Mouse (Mus musculus) cerebellum, adult 8-10 months (tissue): ENCODE results near the gene Chga.

Experiments
- DNase-seq: peaks from one replicate; pipeline ENCODE4 v3.0.0; 2022

Gene Chga

DNA sequence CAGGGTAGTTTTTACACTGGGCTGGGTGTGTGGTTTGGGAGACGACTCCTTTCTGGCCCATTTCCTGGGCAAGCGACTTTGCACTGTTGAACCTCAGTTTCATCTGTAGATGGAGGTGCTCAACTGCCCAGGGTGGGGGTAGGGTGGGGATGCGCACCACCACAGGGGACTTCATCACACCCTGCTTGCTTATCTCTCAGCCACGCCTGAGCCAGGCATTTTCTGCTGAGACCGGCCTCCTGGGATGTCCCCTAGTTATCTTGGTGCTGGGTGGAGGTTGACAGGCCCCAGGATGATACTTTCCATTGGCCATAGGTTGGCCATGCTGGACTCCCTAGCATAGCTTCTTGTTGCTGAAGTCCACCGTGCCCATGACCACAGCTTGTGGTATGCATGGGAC lies 10.3 kb downstream of the Chga start:
- no peak for DNase-seq

- no peak for DNase-seq
These were observed 12.2 kb downstream of the Chga start for GRCm38 (mm10) chr12:102566951-102567350.

DNA sequence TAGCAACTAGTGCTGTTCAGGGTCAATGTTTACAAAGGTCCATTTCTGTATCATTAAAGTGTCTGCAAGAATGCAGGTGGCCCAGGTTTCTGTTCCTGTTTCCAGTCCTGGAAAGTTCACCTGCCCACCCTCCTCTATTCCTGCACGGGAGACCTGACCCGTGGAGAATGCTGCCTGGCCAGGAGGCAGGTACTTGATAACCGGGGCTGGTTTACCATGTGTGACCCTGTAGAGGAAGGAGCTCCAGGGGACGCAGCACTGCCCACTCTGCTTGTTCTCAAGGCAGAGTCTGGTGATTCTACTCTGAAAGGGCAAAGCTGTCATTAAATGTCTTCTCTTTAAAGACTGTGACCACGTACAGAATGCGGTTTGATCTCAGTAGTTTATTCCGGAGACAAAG lies 13.4 kb downstream of the Chga start:
- DNase-seq: no peak

- DNase-seq: peak; percentile 52
These were observed 15.3 kb downstream of the Chga start for GRCm38 (mm10) chr12:102570111-102570510.

GRCm38 (mm10) chr12:102570734-102571133 lies 16.0 kb downstream of the Chga start:
- no peak for DNase-seq

DNA sequence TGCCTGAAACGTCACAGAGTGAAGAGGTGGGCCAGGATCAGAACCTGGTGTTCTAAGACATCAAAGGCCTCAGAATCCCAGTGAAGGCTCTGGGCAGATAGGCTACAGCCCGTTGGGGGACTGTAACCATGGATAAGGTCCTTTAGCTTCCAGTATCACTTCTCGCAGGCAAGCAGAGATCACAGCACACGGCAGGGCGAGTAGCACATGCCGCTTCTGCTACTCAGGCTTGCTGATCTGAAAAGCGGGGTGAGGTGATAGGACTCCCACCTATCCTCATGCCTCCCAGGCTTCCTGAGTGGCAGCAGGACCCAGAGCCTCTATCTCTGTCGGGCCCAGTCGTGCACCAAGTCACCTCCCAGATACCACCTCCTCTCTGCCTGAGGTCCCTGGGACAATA lies 16.9 kb downstream of the Chga start:
- DNase-seq: no peak

GRCm38 (mm10) chr12:102573036-102573435 lies 18.3 kb downstream of the Chga start:
- DNase-seq: no peak

GRCm38 (mm10) chr12:102575541-102576329 lies 21.0 kb downstream of the Chga start:
- DNase-seq: no peak

GRCm38 (mm10) chr12:102576659-102577398 lies 22.1 kb downstream of the Chga start:
- DNase-seq: no peak

GRCm38 (mm10) chr12:102579041-102579440 lies 24.3 kb downstream of the Chga start:
- peak; percentile 86 for DNase-seq

GRCm38 (mm10) chr12:102581579-102582196 lies 26.9 kb downstream of the Chga start:
- DNase-seq: no peak

- no peak for DNase-seq
These were observed 27.7 kb downstream of the Chga start for GRCm38 (mm10) chr12:102582441-102582840.

- DNase-seq: peak; percentile 53
These were observed 30.6 kb downstream of the Chga start for GRCm38 (mm10) chr12:102585390-102585789.

- no peak for DNase-seq
These were observed 31.6 kb downstream of the Chga start for GRCm38 (mm10) chr12:102586286-102586881.

DNA sequence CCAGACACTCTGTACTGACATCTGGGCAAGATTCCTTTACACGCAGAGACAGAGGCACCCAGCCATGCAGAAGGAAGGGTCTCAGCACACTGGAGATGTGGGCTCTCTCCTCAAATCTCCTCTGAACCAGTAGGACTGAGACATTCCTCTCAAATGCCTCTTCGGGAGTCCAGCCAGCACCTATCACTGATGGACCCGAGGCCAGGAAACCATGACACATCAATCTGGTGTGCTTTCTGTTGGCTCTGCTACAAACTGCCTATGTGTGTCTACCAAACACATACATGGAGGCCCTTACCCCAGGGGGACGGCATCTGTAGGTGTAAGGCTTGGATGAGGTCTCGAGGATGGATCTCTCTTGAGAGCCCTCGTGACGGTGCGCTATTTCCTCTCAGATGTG lies 32.3 kb downstream of the Chga start:
- DNase-seq: no peak

GRCm38 (mm10) chr12:102590711-102591360 lies 36.1 kb downstream of the Chga start:
- no peak for DNase-seq

DNA sequence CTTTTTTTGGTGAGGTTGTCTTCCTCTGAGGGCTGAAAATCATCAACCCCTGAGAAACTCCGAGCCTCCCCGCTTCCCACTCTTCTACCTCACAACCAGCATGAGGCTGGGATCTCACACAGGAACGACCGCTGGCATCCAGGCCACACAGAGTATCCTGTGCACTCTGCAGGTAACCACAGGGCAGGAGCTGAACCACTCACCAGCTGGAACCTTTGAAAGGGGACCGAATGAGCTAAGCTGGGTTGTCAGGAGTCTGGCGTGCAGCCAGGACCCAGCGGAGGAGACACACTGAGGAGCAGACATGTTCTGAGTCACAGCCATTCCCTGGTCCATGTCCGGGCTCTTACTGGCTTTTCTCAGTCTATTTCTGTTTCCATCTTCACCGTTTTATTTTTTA lies 38.9 kb downstream of the Chga start:
- peak; percentile 80 for DNase-seq

DNA sequence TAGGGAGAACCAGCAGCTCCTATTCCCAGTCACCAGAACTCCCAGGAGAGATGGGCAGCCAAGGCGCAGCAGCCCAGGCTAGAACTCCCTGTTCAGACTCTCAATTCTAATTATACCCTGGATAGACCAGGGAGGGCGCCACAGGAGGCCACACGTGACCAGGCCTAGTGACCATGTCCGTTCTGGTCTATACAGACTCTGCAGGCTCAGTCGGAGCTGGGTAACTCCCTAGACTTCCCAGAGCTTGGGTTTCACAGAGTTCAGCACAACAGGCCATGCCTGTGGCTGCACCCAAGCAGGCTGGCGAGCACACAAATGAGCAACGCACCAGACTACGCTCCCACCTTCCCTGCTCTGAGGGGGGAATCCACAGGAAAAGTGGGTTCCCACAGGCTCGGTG lies 39.9 kb downstream of the Chga start:
- no peak for DNase-seq

GRCm38 (mm10) chr12:102596410-102596809 lies 41.6 kb downstream of the Chga start:
- DNase-seq: no peak

- DNase-seq: no peak
These were observed 42.7 kb downstream of the Chga start for GRCm38 (mm10) chr12:102597466-102597865.

- DNase-seq: no peak
These were observed 43.8 kb downstream of the Chga start for GRCm38 (mm10) chr12:102598535-102598934.

DNA sequence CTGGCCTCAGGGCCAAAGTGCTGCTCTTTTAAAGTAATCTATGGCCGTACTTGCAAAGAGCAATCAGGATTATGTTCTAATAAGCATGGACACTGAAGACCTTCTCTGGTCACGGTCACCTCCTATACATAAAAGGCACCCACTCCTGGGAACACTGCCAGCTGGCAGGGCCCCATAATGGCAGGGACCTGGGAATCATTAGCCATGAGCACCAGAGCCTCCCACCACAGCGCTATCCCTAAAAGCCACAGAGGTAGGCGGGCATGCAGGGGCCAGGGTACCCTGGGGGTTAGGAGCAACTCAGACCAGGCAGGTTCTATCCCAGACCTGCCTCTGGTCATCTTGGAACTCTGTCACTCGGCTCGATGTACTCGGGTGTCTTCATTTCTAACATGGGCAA lies 45.0 kb downstream of the Chga start:
- DNase-seq: peak; percentile 56

GRCm38 (mm10) chr12:102600345-102600744 lies 45.6 kb downstream of the Chga start:
- DNase-seq: peak; percentile 53
